Mouse (Mus musculus) hindbrain, embryonic 16.5 days (tissue): ENCODE data around the gene Ccdc96. TPM values are rescaled to one million over a fixed set of nuclear protein-coding genes. Genes with fewer than 3 reads are reported as not detected.
A peak's percentile ranks its signal among the peaks of the same experiment; 100 is the strongest.

ENCODE experiments used
- ATAC-seq: fragments of 200-750 bp; cut with Nextera tagmentation; 2 replicates; pipeline ENCODE4 v1.8.0; 2017; ENCODE audit warnings: moderate TSS enrichment, moderate library complexity
- H3K27ac ChIP-seq: fragments of 300-500 bp; sonication (generic); 2 replicates; pipeline ENCODE4 v1.5.1; 2014; ENCODE audit warnings: low read depth, mild to moderate bottlenecking, control low read depth, low read length, moderate library complexity
- H3K27me3 ChIP-seq: fragments of 300-500 bp; sonication (generic); replicated peaks from 2 replicates; pipeline ENCODE4 v1.6.1; 2014; ENCODE audit warnings: low read length; ENCODE audit not compliant: control insufficient read depth, insufficient read depth
- H3K36me3 ChIP-seq: fragments of 300-500 bp; sonication (generic); 2 replicates; pipeline ENCODE4 v1.6.1; 2014; ENCODE audit warnings: mild to moderate bottlenecking, low read length, moderate library complexity, mixed read lengths; ENCODE audit not compliant: control insufficient read depth, insufficient read depth
- H3K4me1 ChIP-seq: fragments of 300-500 bp; sonication (generic); 2 replicates; pipeline ENCODE4 v1.6.1; 2014; ENCODE audit warnings: low read depth, low read length; ENCODE audit not compliant: control insufficient read depth, insufficient read depth
- H3K4me2 ChIP-seq: fragments of 300-500 bp; sonication (generic); 2 replicates; pipeline ENCODE4 v1.6.1; 2014; ENCODE audit warnings: mild to moderate bottlenecking, low read length, control low read depth, moderate library complexity
- H3K4me3 ChIP-seq: fragments of 300-500 bp; sonication (generic); 2 replicates; pipeline ENCODE4 v1.5.1; 2014; ENCODE audit warnings: mild to moderate bottlenecking, low read length, control low read depth, moderate library complexity
- H3K9ac ChIP-seq: fragments of 300-500 bp; sonication (generic); 2 replicates; pipeline ENCODE4 v1.6.1; 2014; ENCODE audit warnings: low read depth, mild to moderate bottlenecking, control low read depth, low read length, moderate library complexity
- H3K9me3 ChIP-seq: fragments of 300-500 bp; sonication (generic); 2 replicates; pipeline ENCODE4 v1.6.1; 2014; ENCODE audit warnings: mild to moderate bottlenecking, low read length, moderate library complexity; ENCODE audit not compliant: control insufficient read depth
- WGBS: fragments of 180-500 bp; shearing (Covaris S2); extraction: QIAGEN DNeasy Blood & Tissue Kit; methylation state at CpG from one replicate; pipeline ENCODE4 v1.1.7; 2014; 5-methylcytosine and 5-hydroxymethylcytosine counted together
- polyA plus RNA-seq: library from polyadenylated mRNA; unstranded; fragments of >200 nt; fragmentation: Nextera tagmentation; extraction: Ambion mirVana; gene quantifications from 2 replicates; pipeline ENCODE4 v1.2.1, GENCODE M21; 2015

Gene Ccdc96
- 2.7 and 3.4 TPM in 2 replicates for polyA plus RNA-seq

DNA sequence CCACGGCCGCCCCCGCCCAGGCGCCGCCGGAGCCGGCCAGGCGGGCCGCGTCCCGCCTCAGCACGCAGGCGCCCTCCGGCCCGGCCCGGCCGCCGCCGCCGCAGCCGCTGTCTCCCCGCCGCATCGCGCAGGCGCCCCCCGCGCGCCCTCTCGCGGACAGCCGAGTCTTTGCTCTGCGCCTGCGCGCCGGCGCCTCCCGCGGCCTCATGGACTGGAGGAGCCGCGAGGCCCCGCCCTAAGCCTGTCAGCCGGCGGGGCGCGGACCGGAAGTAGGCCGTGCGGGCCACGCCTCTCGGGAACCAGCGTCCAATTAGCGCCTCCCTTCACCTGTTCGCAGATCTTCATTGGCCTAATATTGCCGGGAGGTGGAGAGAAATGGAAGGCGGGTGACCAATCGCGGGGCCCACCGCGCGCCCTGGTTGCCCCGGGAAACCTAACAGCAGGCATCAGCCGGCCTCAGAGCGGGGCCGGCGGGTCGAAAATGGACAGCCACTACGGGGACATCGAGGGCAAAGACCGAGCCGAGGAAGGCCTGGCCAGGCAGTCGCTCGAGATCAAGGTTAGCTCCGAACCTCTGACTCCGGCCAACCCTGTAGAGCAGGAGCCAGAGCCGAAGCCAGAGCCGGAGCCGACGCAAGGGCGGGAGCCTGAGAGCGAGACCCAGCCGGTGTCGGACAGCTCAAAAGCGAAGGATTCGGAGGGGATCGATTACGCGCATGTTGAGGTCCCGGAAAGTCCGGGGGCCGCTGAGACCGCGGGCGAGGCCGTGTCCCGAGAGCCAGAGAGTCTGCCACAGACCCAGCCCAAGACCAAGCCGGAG is at the start of gene Ccdc96, which contains the start of gene Tada2b:
Ccdc96 (plus strand) TSS at position 418 of the 820 bp plus-strand sequence.
Tada2b (minus strand) TSS at position 115 of the 820 bp plus-strand sequence.
- peaks cover 39% of the 10 kb centered on the region for H3K4me1 ChIP-seq
- peak within 1 kb of the TSS; percentile 94 for H3K4me3 ChIP-seq
- H3K36me3 ChIP-seq, result peaks cover 3% of the 10 kb centered on the region; the same call in 1 of the 2 replicates
- peak within 1 kb of the TSS; percentile 90 for H3K9ac ChIP-seq
- H3K9me3 ChIP-seq, result no peaks in the 10 kb centered on the region
- peak within 1 kb of the TSS; percentile 86 for H3K27ac ChIP-seq
- peak within 1 kb of the TSS; percentile 93 for H3K4me2 ChIP-seq
- 0% methylated on average over 65 of the region's 97 CpGs for WGBS
- H3K27me3 ChIP-seq, result no peaks in the 10 kb centered on the region
- peak; percentile 99 for ATAC-seq

DNA sequence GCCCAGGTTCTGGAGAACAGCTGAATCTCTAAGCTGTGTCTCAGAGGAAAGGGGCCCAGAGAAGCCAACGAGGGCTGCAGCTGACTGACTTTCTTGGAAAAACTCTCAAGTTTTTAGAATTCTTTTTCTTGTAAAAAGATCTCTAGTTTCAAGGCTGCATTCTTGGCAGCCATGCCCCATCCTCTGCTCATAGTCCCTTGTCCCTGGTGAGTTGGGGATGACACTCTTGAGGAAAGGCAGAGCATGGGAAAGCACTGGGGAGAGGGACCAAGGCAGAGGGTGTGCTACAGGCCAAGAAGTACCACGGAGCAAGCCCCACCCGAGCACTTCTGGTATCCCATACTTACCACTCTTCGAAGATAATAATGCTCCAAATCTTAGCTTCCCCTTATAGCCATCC is 47.5 kb upstream of the Ccdc96 start:
- H3K36me3 ChIP-seq, result no peaks in the 10 kb centered on the region
- H3K27me3 ChIP-seq, result no peaks in the 10 kb centered on the region
- 81% methylated on average over 4 of the region's 4 CpGs for whole genome bisulfite sequencing
- no peaks in the 10 kb centered on the region for H3K9me3 ChIP-seq
- ATAC-seq, result no peak
- H3K4me1 ChIP-seq, result no peaks in the 10 kb centered on the region; the same call in 1 of the 2 replicates
- H3K4me2 ChIP-seq, result no peak overlapping the region
- no peak overlapping the region for H3K4me3 ChIP-seq
- no peak overlapping the region for H3K27ac ChIP-seq
- H3K9ac ChIP-seq, result no peak overlapping the region

DNA sequence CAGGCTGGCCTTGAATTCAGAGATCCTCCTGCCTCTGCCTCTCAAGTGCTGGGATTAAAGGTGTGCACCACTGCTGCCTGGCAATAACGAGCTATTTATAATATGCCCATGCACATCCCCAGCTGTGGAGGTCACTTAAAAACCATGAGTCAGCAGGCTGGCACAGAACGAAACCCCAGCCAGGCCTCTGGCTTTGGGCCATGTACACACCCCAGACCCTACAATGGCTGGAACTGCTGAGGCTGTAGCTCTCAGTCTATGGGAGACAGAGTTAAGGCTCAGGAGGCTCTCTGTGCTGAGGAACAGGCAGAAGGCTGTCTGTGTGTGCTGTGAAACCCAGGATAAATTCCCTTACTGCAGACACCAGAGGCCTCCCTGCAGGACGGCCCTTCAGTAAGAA is 43.6 kb upstream of the Ccdc96 start:
- Histone ChIP-seq H3K36me3 (no peaks in the 10 kb centered on the region), H3K27me3 (no peaks in the 10 kb centered on the region), H3K4me2 (no peak overlapping the region), H3K9ac (no peak overlapping the region), H3K27ac (no peak overlapping the region), H3K4me1 (peaks cover 6% of the 10 kb centered on the region; the same call in 1 of the 2 replicates), H3K4me3 (no peak overlapping the region), H3K9me3 (no peaks in the 10 kb centered on the region)
- WGBS, result 44% methylated on average over 3 of the region's 3 CpGs
- ATAC-seq, result no peak

DNA sequence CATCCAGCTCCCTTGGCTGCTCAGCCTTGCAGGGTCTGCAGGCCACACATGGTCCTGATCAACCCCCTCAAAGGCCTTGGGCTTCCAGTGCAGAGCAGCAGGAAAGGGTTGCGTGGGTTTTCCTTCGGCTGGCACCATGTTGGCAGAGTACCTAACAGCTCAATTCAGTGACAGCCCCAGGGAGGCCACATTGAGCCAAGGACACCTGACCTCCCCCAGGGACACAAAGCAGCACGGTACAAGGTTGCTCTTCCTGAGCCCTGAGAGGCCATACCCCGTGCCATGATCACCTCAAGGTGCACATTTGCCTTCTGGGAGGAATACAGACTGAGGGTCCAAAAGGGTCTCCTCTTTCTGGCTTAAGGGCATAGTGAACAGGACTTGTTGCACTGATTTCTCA is 39.8 kb upstream of the Ccdc96 start:
- Histone ChIP-seq H3K9me3 (no peaks in the 10 kb centered on the region), H3K4me1 (peaks cover 9% of the 10 kb centered on the region; the same call in 1 of the 2 replicates), H3K36me3 (no peaks in the 10 kb centered on the region), H3K4me2 (no peak overlapping the region), H3K27ac (no peak overlapping the region), H3K4me3 (no peak overlapping the region), H3K27me3 (no peaks in the 10 kb centered on the region), H3K9ac (no peak overlapping the region)
- peak; percentile 53; the same call in 1 of the 2 replicates for ATAC-seq
- 44% methylated on average over 4 of the region's 4 CpGs for WGBS

DNA sequence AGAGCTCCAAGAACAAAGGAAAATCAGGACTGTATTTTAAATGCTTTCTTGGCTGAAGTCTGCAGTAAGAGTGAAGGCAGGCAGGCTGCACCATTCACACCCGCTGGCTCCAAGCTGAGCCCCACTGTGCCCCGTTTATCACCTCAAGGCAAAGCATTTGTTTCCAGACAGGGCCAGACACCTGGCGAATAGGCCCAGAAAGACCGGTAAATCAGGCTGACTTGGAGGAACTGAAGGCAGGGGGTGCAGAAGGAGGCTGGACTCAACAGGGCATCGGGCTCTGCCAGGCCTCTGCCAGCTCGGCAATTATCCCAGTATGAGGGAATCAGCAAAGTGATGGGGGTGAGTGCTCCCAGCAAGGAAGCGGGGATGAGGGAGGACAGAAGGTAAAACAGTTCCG is 39.4 kb upstream of the Ccdc96 start:
- Histone ChIP-seq H3K4me3 (no peak overlapping the region), H3K4me1 (peaks cover 9% of the 10 kb centered on the region; the same call in 1 of the 2 replicates), H3K36me3 (no peaks in the 10 kb centered on the region), H3K9ac (no peak overlapping the region; the same call in 1 of the 2 replicates), H3K27ac (no peak overlapping the region), H3K4me2 (no peak overlapping the region), H3K9me3 (no peaks in the 10 kb centered on the region), H3K27me3 (no peaks in the 10 kb centered on the region)
- ATAC-seq, result no peak; the same call in 1 of the 2 replicates
- 29% methylated on average over 8 of the region's 8 CpGs for WGBS

DNA sequence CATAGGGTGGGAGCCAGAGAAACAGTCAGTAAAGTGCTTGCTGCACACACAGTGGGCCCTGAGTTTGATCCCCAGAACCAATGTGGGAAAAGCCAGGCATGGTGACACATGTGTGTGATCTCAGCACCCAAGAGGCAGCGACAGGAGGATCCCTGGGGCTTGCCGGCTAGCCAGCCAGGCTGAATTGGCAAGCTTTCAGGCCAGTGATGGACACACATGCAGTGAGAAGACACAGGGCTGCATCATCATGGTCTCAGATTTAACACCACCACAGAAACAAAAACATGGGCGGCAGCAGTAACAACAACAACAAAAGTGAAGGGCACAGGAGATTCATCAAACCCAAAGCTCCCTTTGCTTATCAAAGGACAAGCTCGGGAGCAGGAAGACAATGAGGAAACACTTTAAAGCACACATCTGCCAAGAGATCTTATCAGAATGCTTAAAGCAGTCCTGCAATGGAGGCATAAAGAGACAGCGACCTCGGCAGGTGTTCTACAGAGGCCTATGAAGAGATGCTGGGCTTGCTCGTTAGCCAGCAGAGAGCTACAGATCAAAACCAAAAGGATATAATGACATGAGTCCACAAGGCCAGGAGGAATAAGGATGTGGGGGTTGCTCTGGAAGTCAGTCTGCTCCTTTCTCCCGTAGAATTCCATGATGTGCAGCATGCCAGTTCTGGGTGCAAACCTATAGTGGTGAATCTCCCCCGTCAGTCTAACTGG is 38.1 kb upstream of the Ccdc96 start:
- no peaks in the 10 kb centered on the region for H3K9me3 ChIP-seq
- H3K27me3 ChIP-seq, result no peaks in the 10 kb centered on the region
- no peak for ATAC-seq
- 43% methylated on average over 9 of the region's 9 CpGs for WGBS
- H3K27ac ChIP-seq, result no peak overlapping the region
- H3K4me2 ChIP-seq, result no peak overlapping the region
- peaks cover 9% of the 10 kb centered on the region; the same call in 1 of the 2 replicates for H3K4me1 ChIP-seq
- H3K36me3 ChIP-seq, result no peaks in the 10 kb centered on the region
- H3K9ac ChIP-seq, result no peak overlapping the region
- H3K4me3 ChIP-seq, result no peak overlapping the region

DNA sequence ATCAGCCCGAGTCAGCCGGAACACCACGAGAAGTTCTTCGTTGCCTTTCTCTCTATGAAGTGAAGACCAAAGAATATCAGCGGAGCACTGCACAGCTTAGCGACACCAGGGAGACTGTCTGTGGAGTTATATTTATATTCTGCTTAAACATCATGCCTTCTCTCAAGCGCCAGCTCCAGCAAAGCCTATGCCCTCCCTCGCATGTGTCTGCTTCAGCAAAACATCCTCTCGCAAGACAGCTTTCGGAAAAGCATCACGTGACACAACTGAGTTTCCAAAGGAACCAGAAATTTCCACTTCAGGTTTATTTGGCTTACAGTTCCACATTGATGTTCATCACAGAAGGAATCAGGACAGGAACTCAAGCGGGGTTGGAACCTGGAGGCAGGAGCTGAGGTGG is 36.5 kb upstream of the Ccdc96 start:
- no peak overlapping the region for H3K27ac ChIP-seq
- no peaks in the 10 kb centered on the region for H3K27me3 ChIP-seq
- no peak for ATAC-seq
- peaks cover 9% of the 10 kb centered on the region; the same call in 1 of the 2 replicates for H3K4me1 ChIP-seq
- H3K4me3 ChIP-seq, result no peak overlapping the region
- no peaks in the 10 kb centered on the region for H3K36me3 ChIP-seq
- WGBS, result 88% methylated on average over 12 of the region's 12 CpGs
- H3K4me2 ChIP-seq, result no peak overlapping the region
- H3K9ac ChIP-seq, result no peak overlapping the region
- H3K9me3 ChIP-seq, result no peaks in the 10 kb centered on the region

DNA sequence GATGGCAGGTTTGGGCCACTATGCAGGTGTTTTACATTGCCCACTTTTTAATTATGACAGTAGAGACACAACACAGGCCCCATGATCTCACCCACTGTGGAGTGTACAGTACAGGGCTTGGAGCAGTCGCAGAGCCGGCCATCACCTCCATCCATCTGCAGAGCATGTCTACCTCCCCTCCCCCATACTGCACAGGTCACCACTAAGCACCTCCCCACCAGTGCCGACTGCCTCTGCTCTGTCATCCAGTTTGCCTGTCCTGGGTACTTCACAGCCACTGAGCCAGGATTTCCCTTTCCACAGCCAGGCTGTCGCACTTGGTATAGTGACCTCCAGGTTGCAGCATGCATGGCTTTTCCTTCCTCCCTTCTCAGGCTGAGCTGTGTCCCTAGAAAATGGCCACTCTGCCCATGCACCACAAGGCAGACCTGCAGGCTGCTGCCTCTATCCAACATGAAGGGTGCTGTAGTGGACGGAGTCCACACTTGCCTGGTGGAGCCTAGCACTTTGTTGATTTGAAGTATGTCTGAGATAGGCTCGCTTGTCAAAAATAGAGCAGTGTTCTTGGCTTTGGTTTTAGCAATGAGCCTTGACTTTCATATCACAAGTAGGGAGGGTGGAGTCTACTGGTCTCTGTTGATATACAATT is 34.6 kb upstream of the Ccdc96 start:
- no peak overlapping the region for H3K4me2 ChIP-seq
- peaks cover 9% of the 10 kb centered on the region; the same call in 1 of the 2 replicates for H3K4me1 ChIP-seq
- no peak overlapping the region for H3K4me3 ChIP-seq
- H3K27ac ChIP-seq, result no peak overlapping the region
- H3K9me3 ChIP-seq, result no peaks in the 10 kb centered on the region
- H3K9ac ChIP-seq, result no peak overlapping the region
- H3K36me3 ChIP-seq, result no peaks in the 10 kb centered on the region
- no peaks in the 10 kb centered on the region for H3K27me3 ChIP-seq
- 83% methylated on average over 6 of the region's 6 CpGs for WGBS
- ATAC-seq, result 0 out of 2 replicates have a peak, but pooled peaks have one; percentile 48
